Comparison of ENCODE assay signal across 11 mouse cellular contexts in the genomic region with DNA sequence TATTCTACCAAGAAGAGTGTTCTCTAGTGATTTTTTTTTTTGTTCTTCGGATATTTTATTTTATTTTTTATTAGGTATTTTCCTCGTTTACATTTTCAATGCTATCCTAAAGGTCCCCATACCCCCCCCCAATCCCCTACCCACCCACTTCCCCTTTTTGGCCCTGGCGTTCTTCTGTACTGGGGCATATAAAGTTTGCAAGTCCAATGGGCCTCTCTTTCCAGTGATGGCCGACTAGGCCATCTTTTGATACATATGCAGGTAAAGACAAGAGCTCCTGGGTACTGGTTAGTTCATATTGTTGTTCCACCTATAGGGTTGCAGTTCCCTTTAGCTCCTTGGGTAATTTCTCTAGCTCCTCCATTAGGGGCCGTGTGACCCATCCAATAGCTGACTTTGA. TPM values are rescaled to one million over a fixed set of nuclear protein-coding genes. Genes with fewer than 3 reads are reported as not detected.
"Had no signal": no experiment of that assay in that cellular context is flagged by ENCODE, and none has a peak within 500 bp of the region (broad histone marks: within the 10 kb centered on the region; RNA-seq: fewer than 3 reads in every experiment).

No protein-coding gene starts in this region.

RNA-seq across cellular contexts. Expression of gene Gm3159, which starts 3.9 kb away (rescaled TPM):
- total RNA-seq: left cerebral cortex, postnatal 10 days; left cerebral cortex, postnatal 14 days; left cerebral cortex, postnatal 25 days; left cerebral cortex, postnatal 36 days; left cerebral cortex, postnatal 4 days; liver, adult 2 months; megakaryocyte progenitor cell, adult 5-6 weeks; megakaryocyte, adult 5-6 weeks; megakaryocyte-erythroid progenitor cell, adult 5-6 weeks; midbrain, postnatal 0 days; monocyte, adult 5-6 weeks had no signal

RNA-seq across cellular contexts. Expression of gene Gm3164, which starts 14.0 kb away (rescaled TPM):
- total RNA-seq: left cerebral cortex, postnatal 36 days; liver, adult 2 months; megakaryocyte progenitor cell, adult 5-6 weeks; megakaryocyte, adult 5-6 weeks; megakaryocyte-erythroid progenitor cell, adult 5-6 weeks; monocyte, adult 5-6 weeks had no signal

RNA-seq across cellular contexts. Expression of gene Gm3173, which starts 29.5 kb away (rescaled TPM):
- total RNA-seq: left cerebral cortex, postnatal 14 days; left cerebral cortex, postnatal 25 days; left cerebral cortex, postnatal 36 days; liver, adult 2 months; megakaryocyte, adult 5-6 weeks; megakaryocyte-erythroid progenitor cell, adult 5-6 weeks; monocyte, adult 5-6 weeks had no signal
